Mouse (Mus musculus) cerebellum, postnatal 4 days (tissue): ENCODE measurements at regions not wholly inside any gene's neighbourhood (a gene's known extent, or its start where the extent isn't known, plus 50 kb on each side); places are given as distances from the start of the nearest gene placed in this dataset.

Experiments
- DNase-seq, 2 experiments: peaks; one replicate each; pipeline ENCODE4 v3.0.0; 2022; ENCODE audit warnings: low spot score in 2 of 2, mixed read lengths in 1 of 2

- no peak for DNase-seq
Observed at GRCm38 (mm10) chr19:28732998-28733397, 53.1 kb upstream of the Glis3 start.

DNA sequence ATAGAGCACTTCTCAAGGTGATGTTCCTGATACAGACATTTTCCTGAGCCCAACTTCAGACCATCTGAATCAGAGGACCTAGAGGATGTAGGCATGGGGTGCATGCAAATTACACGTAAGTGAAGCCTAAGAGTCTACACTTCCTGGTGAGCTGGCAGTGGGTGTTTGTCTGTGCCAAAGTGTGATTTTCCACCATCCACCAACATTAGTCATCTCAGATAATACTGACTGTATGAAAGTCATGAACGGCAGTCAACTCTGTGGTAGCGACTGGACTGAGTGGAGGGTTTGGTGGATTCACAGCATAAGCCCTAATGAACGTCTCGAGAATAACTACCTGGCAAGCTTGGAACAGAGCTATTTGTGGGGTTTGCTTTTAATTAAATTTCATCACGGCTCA, 53.9 kb upstream of the Glis3 start:
- DNase-seq: no peak

GRCm38 (mm10) chr19:28743176-28743793, 63.4 kb upstream of the Glis3 start:
- DNase-seq: peak in 1 of 2 experiments; percentile 51

DNA sequence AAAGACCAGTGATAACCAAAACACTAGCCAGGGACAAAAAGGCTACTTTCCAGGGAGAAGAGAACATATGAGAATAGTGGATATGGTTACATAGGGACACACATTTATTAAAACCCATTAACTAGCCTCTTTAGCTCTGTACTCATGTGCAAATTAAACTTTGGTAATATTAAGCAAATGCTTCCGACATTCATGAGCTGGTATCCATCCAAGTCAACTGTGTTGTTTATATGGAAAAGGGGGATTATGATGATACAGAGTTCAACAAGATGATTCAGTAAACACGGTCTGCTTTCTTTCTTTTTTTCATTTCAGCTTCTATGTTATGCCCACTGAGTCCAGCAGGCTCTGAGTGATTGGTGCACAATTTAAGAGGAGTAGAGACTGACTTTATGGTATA, 65.2 kb upstream of the Glis3 start:
- DNase-seq: no peak

- DNase-seq: no peak
Observed at GRCm38 (mm10) chr19:28745534-28745933, 65.7 kb upstream of the Glis3 start.

GRCm38 (mm10) chr19:28751091-28751490, 71.2 kb upstream of the Glis3 start:
- DNase-seq: no peak

GRCm38 (mm10) chr19:28758854-28759253, 76.0 kb upstream of the Slc1a1 start:
- DNase-seq: peak; percentile 67 to 86

DNA sequence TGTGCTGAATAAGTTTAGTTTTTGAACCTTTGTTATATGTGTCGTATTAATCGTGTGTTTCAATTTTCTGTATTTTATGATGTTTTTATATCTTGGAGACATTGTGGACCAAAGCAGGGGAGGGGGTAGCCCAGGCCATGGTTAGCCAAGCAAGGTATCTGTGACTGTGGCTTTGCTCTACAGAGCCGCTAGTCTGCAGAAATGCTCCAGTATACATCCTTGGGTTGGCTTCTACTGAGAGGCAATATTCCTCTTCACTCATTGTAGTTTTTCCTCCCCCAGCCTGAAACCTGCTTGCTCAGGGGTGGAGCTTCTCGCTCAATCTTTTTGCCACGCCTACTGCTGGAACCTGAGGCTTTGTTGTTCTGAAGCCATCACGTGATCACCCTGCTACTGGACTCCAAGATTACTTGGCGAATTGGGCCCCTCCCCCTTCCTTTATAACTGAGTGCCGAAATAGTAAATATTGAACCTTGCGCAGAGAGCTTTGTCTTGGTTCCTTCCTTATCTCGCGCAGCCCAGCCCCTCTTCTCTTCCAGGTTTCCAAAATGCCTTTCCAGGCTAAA, 70.0 kb upstream of the Slc1a1 start:
- DNase-seq: no peak

DNA sequence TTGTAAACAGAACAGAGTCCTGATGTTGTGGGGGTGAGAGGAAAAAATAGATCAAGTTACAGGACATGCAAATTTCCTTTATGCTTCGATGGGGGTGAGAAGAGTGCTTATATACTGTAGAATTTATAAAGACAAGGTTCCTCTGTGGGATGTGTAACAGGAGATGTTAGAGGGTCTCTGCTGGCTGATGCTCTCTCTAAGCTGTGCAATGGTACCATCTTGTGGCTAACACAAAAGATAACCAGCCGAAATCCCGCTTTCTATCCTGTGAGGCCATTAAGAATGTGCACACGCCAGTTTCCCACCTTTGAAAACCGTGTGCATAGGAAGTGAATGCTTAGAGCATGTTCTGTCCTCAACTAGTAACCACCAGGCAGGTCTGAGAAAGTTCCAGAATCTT, 66.6 kb upstream of the Slc1a1 start:
- DNase-seq: no peak

GRCm38 (mm10) chr19:28770419-28770818, 64.4 kb upstream of the Slc1a1 start:
- no peak for DNase-seq

- DNase-seq: no peak
Observed at GRCm38 (mm10) chr19:28771836-28772235, 63.0 kb upstream of the Slc1a1 start.

- no peak for DNase-seq
Observed at GRCm38 (mm10) chr19:28772840-28773570, 61.8 kb upstream of the Slc1a1 start.

GRCm38 (mm10) chr19:28776868-28777267, 58.0 kb upstream of the Slc1a1 start:
- DNase-seq: peak in 1 of 2 experiments; percentile 16

GRCm38 (mm10) chr19:28777674-28778073, 57.2 kb upstream of the Slc1a1 start:
- DNase-seq: peak in 1 of 2 experiments; percentile 38

DNA sequence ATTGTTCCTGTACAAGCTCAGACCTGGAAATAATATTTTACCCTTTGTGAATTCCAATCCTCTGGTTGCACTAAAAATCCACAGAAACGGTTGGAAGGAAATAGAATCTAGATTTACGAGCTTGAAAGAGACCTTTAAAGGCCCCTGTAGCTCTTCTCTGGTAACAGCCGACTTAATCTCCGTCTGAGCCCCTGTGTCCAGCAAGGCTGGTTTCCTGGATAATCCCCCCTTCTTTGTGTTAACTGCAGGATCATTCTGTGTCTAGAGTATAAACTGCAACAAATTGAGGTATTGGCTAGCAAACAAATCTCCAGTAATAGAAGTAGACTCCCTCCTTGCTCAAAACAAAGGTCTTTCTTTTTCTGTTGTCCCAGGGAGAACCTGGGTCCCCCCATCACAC, 56.5 kb upstream of the Slc1a1 start:
- DNase-seq: no peak

DNA sequence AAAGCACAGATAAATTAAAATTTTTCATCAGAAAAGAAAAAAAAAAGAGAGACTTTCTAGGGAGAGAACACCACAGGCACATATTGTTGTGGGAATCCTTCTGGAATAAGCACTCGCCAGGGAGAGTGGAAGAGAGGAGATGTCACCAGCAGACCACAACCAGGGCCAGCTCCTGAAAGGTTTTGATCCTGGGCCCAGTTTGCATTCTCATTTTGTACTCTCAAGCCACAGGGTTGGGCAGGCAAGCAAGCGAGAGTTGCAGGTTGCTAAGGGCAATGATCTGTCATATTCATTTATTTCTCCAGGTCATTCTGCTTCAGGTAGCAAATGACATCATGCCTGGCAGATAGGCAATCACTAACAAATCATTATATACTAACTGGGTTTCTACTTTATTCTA, 52.9 kb upstream of the Slc1a1 start:
- no peak for DNase-seq
